Mouse (Mus musculus) CD8-positive naive resting alpha-beta T cell, adult 2 months (primary cell): ENCODE results near the gene Spag7.

ENCODE experiments used
- DNase-seq, 2 experiments: peaks; one replicate each; pipeline ENCODE4 v3.0.0; 2022; ENCODE audit warnings: low read depth in 2 of 2, low spot score in 2 of 2

The Spag7 gene

DNA sequence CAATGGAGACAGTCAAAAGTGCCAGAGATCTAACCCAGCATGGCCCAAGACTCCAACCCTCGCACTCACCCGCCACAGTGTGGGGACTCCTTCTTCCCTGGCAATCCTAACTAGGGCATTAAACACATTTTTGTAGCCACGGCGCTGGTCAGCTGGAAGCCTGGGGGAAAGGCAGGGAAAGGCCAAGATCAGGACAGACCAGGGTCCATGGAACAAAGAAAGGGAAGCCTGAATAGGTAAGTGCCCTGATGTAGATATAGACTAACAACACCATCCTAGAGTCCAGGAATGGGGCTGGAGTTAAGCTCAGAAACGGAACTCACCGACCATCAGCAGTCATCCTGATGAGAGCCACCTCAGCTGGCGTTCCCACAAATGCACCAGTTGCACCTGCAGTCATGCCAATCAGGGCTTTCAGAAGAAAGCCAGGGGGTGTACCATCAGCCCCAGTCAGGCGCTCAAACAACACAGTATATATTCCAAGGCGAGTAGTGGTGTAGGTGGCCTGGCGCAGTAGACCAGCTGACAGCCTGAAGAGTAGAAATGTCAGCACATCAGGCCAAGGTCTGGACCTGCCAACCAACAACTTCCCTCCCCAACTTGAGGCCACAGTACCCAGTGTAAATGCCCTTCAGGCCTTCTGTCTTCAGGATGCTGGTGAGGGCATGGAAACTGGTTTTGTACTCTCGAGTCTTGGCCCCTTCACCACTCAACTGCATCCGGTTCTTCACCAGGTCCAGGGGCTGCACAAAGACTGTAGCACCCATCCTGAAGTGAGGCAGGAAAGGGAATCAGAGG, 23.6 kb downstream of the Spag7 start:
- DNase-seq: no peak

DNA sequence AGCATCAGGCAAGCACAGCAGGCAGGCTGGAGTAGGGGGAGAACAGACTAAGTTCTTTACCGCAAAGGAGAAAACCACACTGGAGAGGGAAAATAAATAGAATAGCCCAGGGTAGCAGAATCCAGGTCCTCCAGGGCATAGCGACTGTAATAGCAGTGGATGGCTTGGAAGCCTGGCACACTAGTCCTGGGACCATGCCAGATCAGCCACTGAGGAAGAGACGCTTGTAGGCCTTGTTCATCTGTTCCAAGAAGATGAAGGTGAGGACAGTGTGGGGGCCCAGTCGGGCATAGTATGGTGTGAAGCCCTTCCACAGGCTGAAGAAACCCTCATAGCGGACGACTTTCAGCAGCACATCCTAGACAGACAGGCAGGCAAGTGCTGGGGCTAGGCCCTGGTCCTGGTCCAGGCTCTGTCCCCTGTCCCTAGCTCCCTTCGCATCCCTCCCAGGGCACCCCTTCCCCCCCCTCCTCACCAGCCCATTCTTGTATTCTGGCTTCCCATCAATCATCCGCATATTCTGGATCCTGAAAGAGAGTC, 24.6 kb downstream of the Spag7 start:
- DNase-seq: no peak

DNA sequence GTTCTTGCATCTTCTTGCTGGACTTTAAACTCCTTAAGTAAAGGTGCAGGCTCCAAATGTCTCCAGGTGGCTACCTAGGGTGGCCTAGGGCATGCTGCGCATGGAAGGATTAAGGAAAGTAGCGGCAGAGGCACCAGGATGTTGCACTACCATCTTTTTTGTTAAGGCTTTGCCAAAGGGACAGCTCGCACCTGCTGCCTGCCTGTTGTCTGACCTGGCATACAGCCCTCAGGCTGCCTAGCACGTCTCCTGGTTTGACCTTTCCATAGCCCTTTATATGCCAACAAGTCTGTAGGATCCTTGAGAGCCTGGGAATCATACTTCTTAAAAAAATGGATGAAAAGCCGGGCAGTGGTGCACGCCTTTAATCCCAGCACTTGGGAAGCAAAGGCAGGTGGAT, 26.2 kb downstream of the Spag7 start:
- no peak for DNase-seq

DNA sequence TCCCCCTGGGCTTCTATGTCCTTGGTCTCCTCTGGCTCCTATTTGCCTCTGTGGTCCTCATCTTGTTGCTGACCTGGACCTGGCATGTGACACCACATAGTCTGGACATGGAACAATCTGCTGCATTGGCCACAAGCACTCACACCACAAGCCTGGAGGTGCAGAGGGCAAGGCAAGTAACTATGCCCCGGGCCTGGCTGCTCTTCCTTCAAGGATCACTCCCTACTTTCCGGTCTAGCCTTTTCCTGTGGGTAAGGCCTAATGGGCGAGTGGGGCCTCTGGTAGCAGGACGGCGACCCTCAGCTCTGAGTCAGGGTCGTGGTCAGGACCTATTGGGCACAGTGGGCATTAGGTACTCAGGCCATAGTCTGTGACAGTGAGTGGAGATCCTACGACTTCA, 28.0 kb downstream of the Spag7 start:
- DNase-seq: no peak

DNA sequence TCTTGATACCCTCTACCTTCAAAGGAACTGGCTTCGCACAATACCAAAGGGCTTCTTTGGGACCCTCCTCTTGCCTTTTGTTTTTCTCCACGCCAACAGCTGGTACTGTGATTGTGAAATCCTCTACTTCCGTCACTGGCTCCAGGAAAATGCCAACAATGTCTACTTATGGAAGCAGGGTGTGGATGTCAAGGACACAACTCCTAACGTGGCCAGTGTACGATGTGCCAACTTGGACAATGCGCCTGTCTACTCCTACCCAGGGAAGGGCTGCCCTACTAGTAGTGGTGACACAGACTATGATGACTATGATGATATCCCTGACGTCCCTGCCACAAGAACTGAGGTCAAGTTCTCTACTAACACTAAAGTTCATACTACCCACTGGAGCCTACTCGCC, 29.2 kb downstream of the Spag7 start:
- DNase-seq: no peak

DNA sequence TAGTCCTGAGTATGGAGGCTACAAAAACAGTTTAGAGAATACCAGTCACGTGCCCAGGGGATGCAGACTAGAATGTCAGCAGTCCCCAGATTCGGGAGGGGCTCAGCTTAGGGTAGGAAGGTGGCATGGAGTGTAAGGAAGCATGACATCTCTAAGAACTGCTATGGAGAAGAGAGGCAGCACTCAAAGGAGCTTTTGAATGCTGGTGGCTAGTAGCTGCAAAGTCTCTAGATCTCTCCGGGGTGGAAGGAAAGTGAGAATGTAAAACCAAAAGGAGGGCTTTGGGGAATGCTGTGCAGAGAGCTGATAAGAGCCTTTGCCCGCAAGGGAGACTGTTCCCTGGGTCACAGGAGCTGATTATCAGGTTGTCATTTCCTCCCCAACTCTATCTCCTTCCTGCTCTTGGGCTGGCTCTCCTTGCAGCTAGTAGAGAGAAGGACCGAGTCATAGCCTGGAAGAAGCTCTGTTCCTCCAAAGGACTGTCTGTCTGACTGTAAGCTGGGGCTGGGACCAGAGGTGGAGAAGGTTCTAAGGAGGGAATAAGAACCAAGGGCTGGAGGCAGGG, 30.4 kb downstream of the Spag7 start, which contains the start of gene Gp1ba:
Gp1ba (plus strand) TSS at position 409 of the 565 bp plus-strand sequence.
- DNase-seq: no peak

DNA sequence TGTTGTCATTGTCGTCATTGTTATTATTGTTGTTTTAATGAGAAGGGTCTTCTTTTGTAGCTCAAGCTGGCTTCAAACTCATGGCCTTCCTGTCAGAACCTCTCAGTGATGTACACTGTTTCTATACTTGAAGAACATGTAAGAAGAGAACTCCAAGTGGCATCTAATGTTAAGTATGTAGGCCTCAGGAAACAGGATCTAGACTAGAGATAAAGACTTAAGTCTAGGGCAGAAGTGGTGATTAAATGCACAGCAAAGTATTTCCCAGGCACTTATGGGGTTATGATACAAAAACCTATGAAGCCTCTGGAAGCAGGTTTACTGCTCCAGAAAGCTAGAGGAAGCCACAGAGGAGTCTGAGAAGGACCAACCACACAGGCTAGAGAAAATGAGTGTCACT, 30.9 kb downstream of the Spag7 start:
- no peak for DNase-seq

DNA sequence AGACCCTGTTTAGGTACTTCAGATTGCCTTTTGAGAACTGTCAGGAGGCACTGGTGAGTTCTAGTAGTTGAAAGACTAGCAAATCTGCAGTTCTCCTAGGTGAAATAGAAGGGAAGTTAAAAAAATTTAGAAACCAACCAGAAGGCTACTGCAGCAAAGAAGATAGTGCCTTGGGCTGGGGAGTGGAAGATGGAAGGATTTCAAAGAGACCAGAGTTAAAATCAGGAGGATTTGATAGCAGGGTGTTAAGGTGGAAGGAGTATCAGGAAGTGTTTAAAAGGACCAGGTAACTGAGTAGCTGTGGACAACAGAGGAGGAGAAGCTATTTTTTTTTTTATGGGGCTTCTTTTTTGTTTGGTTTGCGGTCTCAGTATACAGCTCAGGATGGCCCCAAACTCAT, 31.5 kb downstream of the Spag7 start:
- no peak for DNase-seq

DNA sequence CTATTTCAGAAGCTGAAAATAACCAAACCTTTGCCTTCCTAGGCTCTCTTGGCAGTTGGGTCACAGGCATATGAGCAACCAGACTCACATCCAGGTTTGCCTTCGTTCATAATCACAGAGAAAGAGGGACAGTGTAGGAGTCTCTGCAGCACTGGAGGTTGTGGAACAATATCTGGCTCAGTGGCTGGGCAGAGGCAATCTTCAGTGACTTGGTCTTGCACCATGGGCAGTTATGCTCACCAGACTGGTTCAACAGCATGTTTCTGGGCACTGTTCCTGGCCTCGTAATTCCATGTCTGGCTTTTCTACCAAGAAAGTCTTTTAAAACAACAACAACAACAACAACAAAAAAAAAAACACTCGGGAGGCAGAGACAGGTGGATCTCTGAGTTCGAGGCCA, 33.6 kb downstream of the Spag7 start:
- no peak for DNase-seq

DNA sequence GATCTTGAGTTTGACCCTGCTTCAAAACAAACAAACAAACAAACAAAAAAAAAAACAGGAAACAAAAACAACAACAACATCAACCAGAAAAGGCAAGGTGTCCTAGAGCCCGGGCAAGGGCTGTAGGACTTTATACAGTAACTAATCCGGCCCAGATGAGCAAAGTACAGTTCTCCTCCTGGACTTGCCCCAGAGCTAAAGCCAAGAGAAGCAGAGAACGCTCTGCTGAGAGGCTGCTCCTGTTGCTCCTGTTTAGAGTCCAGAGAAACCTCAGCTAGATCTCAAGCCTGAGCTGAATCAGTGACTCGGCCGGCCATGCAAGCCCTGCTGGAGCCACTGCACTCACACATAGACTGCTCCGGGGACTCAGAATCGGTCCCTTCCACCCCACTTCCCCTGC, 39.1 kb downstream of the Spag7 start:
- no peak for DNase-seq

DNA sequence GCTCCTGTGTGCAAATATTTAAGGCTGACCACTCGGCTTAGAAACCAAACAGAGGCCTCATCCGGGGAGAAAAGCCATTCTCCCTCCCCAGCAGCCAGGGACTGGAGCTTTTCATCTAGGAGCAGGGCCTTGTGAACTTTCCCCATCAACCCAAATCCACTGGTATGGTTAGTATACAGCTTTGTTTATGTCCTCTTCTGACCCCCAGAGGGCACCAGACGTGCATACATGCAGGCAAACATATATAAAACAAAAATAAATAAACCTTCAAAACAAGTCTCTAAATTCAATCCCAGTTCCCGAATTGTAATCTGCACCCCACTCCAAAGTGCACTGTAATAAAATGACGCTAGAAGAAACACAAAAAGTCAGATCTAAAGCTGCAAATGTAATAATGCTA, 39.7 kb downstream of the Spag7 start:
- DNase-seq: peak in 1 of 2 experiments; percentile 37

DNA sequence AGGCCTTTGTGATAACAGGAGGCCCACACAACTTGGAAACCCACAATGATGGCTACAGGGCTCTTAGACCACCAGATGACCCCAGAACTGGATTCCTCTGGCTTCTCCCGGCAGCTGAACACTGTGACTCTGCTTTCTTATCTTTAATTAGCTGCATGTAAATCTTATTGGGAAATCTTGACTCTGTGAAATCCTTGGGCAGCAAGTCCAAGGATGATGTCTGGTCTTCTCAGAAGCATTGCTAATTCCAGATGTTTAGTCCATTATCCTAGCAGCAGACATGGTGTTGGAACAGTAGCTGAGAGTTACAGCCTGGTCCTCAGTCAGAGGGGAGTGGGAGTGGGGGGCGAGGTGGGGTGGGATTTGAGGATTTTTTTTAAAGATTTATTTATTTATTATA, 40.8 kb downstream of the Spag7 start:
- no peak for DNase-seq

DNA sequence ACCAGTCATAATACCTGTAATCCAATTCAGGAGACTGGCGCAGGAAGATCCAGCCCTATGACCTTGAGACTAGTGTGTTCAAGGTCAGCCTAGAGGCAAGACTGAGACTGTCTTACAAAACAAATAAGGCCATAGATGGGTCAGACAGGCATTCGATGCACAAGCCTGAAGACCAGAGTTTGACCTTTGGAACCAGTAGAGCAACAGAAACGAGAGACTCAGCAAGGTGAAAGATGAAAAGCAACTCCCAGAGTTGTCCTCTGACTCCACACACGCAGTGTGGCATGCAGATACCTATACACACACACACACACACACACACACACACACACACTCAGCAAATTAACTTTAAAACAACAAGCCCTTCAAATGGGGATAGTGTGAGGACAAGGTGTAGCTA, 42.3 kb downstream of the Spag7 start:
- no peak for DNase-seq

DNA sequence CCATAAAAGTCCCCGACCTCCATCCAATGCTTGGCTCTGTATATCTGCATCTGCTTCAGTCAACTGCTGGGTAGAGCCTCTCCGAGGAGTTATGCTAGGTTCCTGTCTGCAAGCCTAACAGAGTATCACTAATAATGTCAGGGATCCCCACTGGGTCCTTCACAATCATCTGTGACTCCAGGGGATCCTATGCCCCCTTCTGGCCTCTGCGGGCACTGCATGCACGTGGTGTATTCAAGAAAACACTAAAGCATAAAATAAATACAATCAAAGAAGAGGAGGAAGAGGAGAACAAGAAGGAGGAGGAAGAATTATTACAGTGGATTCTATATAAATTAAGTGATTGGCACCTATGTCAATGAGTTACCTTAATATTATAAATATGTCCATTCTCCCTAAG, 43.7 kb downstream of the Spag7 start:
- DNase-seq: peak; percentile 32 to 63

DNA sequence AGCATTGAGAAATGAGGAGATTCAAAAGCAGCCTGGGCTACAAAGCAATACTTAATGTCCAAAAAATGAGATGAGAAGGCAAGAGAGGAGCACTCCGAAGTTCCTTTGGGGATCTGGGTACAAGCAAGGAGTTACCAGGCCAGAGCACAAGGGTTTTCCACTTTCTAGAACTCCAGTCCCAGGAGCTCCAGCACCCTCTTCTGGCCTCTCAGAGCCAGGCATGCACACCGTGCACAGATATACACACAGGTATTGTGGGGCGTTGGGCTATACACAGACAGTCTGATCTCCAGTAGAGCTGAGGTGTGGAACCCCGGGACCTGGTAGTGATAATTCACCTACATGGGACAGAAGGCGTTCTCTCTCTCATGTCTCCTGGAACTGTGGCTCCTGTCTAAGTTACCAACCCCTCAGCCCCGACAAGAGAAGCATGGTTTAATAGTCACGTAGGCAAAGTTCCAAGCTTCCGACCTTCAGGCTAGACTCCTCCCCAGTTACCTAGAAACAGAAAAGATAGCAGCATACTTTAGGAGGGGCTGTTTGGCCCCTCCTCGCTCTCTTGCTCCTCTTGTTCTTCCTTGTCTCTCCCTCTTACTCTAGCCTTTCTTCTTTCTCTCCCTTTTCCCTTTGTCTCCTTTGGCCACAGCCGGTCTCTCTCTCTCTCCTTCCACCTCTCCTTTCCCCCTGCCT, 46.0 kb downstream of the Spag7 start:
- DNase-seq: no peak

DNA sequence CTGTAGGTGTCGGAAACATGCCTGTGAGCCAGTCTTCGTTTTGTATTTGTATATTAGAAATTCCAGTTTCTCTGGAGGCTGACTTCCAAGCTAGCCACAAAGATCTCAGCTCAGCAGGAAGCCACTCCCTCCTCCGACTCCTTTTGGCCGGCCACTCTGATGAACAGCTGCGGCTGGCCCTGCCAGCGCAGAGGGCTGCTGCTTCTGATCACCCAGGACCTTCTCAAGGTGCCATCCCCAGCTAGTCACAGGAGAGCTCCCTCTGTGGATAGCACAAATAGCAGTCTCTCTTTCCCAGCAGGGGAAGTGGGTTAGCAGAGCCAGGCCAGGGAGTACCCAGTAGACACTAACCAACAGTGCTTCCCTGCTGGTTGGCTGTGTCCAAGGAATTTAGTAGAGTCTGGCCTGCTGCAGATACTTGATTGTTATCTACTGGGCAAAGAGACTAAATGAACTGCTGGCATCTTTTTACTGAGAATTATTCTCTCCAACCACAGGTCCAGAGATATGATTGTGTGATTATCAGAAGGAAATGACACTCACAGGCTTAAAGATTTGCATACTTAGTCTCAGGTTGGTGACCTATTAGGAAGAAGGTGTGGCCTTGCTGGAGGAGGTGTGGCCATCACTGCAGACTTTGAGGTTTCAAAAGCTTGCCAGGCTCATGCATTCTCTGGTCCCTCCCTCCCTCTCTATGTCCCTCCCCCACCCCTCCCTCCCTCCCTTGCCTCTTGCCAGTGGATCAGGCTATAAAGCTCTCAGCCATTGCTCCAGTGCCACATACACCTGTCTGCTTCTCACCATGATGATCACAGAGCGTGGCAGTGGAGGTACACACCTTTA, 47.0 kb downstream of the Spag7 start:
- DNase-seq: no peak

DNA sequence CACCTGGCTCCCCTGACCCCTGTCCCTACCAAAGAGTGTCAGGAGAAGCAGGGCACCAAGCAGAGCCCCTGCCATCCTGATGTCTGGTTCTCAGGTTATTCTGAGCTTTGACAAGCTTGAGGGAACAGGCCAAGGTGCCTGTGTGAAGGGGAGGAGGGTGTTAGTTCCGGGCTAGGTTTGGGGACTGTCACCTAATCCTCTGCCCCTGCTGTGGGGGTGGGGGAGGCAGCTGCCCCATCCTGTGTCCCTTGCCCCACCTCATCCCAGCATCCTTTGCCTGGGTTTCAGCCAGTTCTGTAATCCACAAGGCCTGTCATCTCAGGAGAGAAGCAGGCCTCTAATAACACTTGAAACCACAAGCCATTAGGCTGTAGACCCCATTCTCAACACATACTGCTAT, 50.1 kb downstream of the Spag7 start, which contains the start of gene Chrne:
Chrne (minus strand) TSS at position 116 of the 400 bp plus-strand sequence.
- no peak for DNase-seq

DNA sequence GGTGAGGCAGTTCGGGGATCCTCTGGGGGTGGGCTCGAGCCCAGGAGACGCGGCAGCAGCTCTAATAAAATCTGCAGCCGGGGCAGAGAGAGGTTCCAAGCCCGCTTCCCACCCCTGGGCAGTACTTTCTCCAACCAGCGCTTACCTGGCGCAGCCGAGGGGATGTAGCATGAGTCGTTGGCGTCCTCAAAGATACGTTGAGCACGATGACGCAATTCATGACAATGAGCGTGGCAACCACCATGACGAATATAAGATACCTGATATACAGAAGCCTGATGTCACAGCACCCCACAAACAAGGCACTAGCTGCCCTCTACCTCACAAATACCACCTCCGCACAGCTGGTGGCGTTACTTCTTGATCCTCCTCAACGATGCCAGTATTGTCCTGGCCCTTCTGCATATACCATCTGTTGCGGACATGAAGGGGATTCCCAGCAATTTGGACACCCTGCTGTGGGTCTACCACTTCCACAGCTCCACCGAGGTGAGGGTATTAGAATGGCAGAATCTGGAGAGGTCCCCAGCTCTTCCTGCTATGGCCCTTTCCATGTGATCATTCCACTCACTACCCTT, 53.6 kb downstream of the Spag7 start, which contains the start of gene 4930544D05Rik:
4930544D05Rik (plus strand) TSS at position 333 of the 578 bp plus-strand sequence.
- peak; percentile 23 to 46 for DNase-seq

DNA sequence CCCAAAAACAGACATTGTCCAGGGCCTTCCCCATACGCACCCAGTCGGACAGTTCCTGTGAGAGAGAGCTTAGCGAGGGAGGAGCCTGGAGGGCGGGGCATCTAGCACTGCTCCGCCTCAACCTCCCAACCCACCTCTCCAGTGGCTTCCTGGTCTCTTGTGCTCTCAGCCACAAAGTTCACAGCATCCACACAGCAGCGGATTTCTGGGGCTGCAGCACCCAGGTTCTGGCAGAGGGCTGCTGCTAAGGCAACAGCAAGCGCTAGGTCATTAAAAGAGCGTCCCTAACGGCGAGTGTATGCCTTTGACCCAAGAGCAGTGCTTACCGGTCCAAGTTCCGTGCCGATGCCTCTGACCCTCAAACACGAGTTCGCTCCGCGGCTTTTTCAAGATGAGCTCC, 54.1 kb downstream of the Spag7 start:
- DNase-seq: peak; percentile 55 to 76
